9 mouse cellular contexts compared by ENCODE assay signal in genomic region chr4:114467371-114468094, GRCm38 (mm10).
DNase-seq lines count a peak whose midpoint lies in the region; ATAC-seq and TF ChIP-seq lines count a peak whose summit lies in the region.
"Had no signal": no experiment of that assay in that cellular context is flagged by ENCODE, and none has a peak within 500 bp of the region (broad histone marks: within the 10 kb centered on the region; RNA-seq: fewer than 3 reads in every experiment).

No protein-coding gene starts in this region.

- no peak for TF ChIP-seq EP300 in heart, adult 2 months (IDR thresholded peaks at IDR 0.05; ENCODE audit: insufficient read depth, low read depth, low read length)

- 30% methylated on average over 6 of the region's 6 CpGs for WGBS in heart, embryonic 16.5 days
- WGBS in heart, adult 2 months: 29% methylated on average over 6 of the region's 6 CpGs

- H3K9me3 ChIP-seq in heart, embryonic 16.5 days (replicated peaks; ENCODE audit: control insufficient read depth, low read length): no peaks in the 10 kb centered on the region
- H3K9me3 ChIP-seq: embryonic facial prominence, embryonic 13.5 days had no signal

- no peaks in the 10 kb centered on the region for H3K36me3 ChIP-seq in heart, embryonic 16.5 days (ENCODE audit: control insufficient read depth, insufficient read depth)
- H3K36me3 ChIP-seq in heart, adult 2 months (ENCODE audit: control insufficient read depth, insufficient read depth, low read length): peaks cover 9% of the 10 kb centered on the region; the same call in 1 of the 2 replicates
- H3K36me3 ChIP-seq: embryonic facial prominence, embryonic 13.5 days had no signal

- H3K27ac ChIP-seq in heart, embryonic 16.5 days (ENCODE audit: low read length): peak overlapping the region; percentile 5; the same call in 1 of the 2 replicates
- H3K27ac ChIP-seq in heart, adult 2 months: no peak overlapping the region
- H3K27ac ChIP-seq: embryonic facial prominence, embryonic 13.5 days had no signal

- H3K27me3 ChIP-seq in heart, embryonic 16.5 days (ENCODE audit: control insufficient read depth, insufficient read depth, low read length): peaks cover 13% of the 10 kb centered on the region; the same call in 1 of the 2 replicates
- H3K27me3 ChIP-seq in heart, adult 2 months (ENCODE audit: control insufficient read depth, insufficient read depth, low read length): no peaks in the 10 kb centered on the region

- no peak for ATAC-seq in heart, embryonic 16.5 days (replicated peaks; ENCODE audit: extremely low read depth, insufficient read depth, low FRiP score)
- ATAC-seq: liver, postnatal 0 days had no signal

- H3K9ac ChIP-seq in heart, embryonic 16.5 days (ENCODE audit: low read length): peak overlapping the region; percentile 7; the same call in 1 of the 2 replicates
- no peak overlapping the region for H3K9ac ChIP-seq in heart, adult 2 months (ENCODE audit: low read depth, low read length)
- H3K9ac ChIP-seq: embryonic facial prominence, embryonic 13.5 days; liver, postnatal 0 days had no signal

- no peak for TF ChIP-seq POLR2A in heart, adult 2 months (IDR thresholded peaks at IDR 0.05; ENCODE audit: insufficient read depth, low read depth, low read length)

- no peaks in the 10 kb centered on the region for H3K79me2 ChIP-seq in heart, adult 2 months (replicated peaks; ENCODE audit: control insufficient read depth, insufficient read depth, low read length)

- no peak overlapping the region for H3K4me3 ChIP-seq in heart, embryonic 16.5 days (ENCODE audit: low read length)
- H3K4me3 ChIP-seq in heart, adult 2 months: no peak overlapping the region
- H3K4me3 ChIP-seq: embryonic facial prominence, embryonic 13.5 days had no signal

- TF ChIP-seq CTCF in heart, adult 2 months (IDR thresholded peaks at IDR 0.05): no peak

- no peak overlapping the region for H3K4me2 ChIP-seq in heart, embryonic 16.5 days (ENCODE audit: low read depth, low read length)
- H3K4me2 ChIP-seq: embryonic facial prominence, embryonic 13.5 days had no signal

- intact Hi-C loops in heart, adult 2 months (cut with DNase I): no loop called here

- peaks cover 34% of the 10 kb centered on the region for H3K4me1 ChIP-seq in heart, embryonic 16.5 days (ENCODE audit: control insufficient read depth, insufficient read depth, low read length)
- H3K4me1 ChIP-seq in heart, adult 2 months (ENCODE audit: control insufficient read depth, insufficient read depth, low read length): peaks cover 20% of the 10 kb centered on the region

- DNase-seq in heart, adult 2 months: no peak
- DNase-seq in NIH3T3 (ENCODE audit: low read depth): peak; percentile 30
- DNase-seq in adrenal gland, postnatal 14 days: peak; percentile 60
- DNase-seq in kidney, postnatal 14 days: peak; percentile 69
- DNase-seq in embryo, embryonic 10 days (ENCODE audit: low spot score): no peak
- no peak for DNase-seq in spleen, postnatal 14 days (ENCODE audit: low spot score in 2 of 2)
- DNase-seq: liver, postnatal 0 days had no signal

Comparison
In these comparisons a context has a peak if more than half of its experiments do, and no peak if none do; other contexts are left out.
1. DNase-seq: peak in NIH3T3 (single experiment), adrenal gland, postnatal 14 days (single experiment) and kidney, postnatal 14 days (single experiment); none in heart, adult 2 months (0 of 2), embryo, embryonic 10 days (single experiment) and spleen, postnatal 14 days (0 of 2).